Mouse (Mus musculus) midbrain, embryonic 14.5 days (tissue): ENCODE measurements around the gene Shisal2a. TPM values are rescaled to one million over a fixed set of nuclear protein-coding genes. Genes with fewer than 3 reads are reported as not detected.
"Not testable (repeated sequence)": the region's sequence is repeated elsewhere in the genome, so short reads cannot be mapped to it uniquely, and the experiment has no call there.

ENCODE experiments used
- ATAC-seq: fragments of 200-750 bp; cut with Nextera tagmentation; 2 replicates; pipeline ENCODE4 v1.8.0; 2017; ENCODE audit warnings: moderate number of reproducible peaks, moderate library complexity; ENCODE audit not compliant: low FRiP score, low TSS enrichment
- DNase-seq: peaks from one replicate; pipeline ENCODE4 v3.0.0-alpha.2; 2015
- H3K27ac ChIP-seq: fragments of 300-500 bp; sonication (generic); replicated peaks from 2 replicates; pipeline ENCODE4 v1.5.1; 2014; ENCODE audit warnings: mild to moderate bottlenecking, low read depth, low read length, moderate library complexity
- H3K27me3 ChIP-seq: fragments of 300-500 bp; sonication (generic); 2 replicates; pipeline ENCODE4 v1.6.1; 2014; ENCODE audit warnings: low read length, control low read depth, mixed read lengths; ENCODE audit not compliant: control insufficient read depth, insufficient read depth
- H3K36me3 ChIP-seq: fragments of 300-500 bp; sonication (generic); 2 replicates; pipeline ENCODE4 v1.6.1; 2014; ENCODE audit warnings: low read length, control low read depth; ENCODE audit not compliant: control insufficient read depth, insufficient read depth
- H3K4me1 ChIP-seq: fragments of 300-500 bp; sonication (generic); 2 replicates; pipeline ENCODE4 v1.6.1; 2014; ENCODE audit warnings: mild to moderate bottlenecking, antibody characterized with exemption, low read length, control low read depth; ENCODE audit not compliant: control insufficient read depth, insufficient read depth
- H3K4me2 ChIP-seq: fragments of 300-500 bp; sonication (generic); 2 replicates; pipeline ENCODE4 v1.6.1; 2014; ENCODE audit warnings: mild to moderate bottlenecking, low read length, moderate library complexity
- H3K4me3 ChIP-seq: fragments of 300-500 bp; sonication (generic); replicated peaks from 2 replicates; pipeline ENCODE4 v1.5.1; 2014; ENCODE audit warnings: low read depth, low read length
- H3K9ac ChIP-seq: fragments of 300-500 bp; sonication (generic); replicated peaks from 2 replicates; pipeline ENCODE4 v1.6.1; 2014; ENCODE audit warnings: mild to moderate bottlenecking, low read length, moderate library complexity
- H3K9me3 ChIP-seq: fragments of 300-500 bp; sonication (generic); 2 replicates; pipeline ENCODE4 v1.6.1; 2016; ENCODE audit warnings: low read length, control low read depth, mixed read lengths; ENCODE audit not compliant: control insufficient read depth
- WGBS: fragments of 180-500 bp; shearing (Covaris S2); extraction: QIAGEN DNeasy Blood & Tissue Kit; methylation state at CpG from one replicate; pipeline ENCODE4 v1.1.7; 2014; 5-methylcytosine and 5-hydroxymethylcytosine counted together
- polyA plus RNA-seq: library from polyadenylated mRNA; unstranded; fragments of >200 nt; fragmentation: Nextera tagmentation; extraction: Ambion mirVana; gene quantifications from 2 replicates; pipeline ENCODE4 v1.2.1, GENCODE M21; 2014

Shisal2a gene
- polyA plus RNA-seq, 1 experiment from 2014 or later: 4.9 TPM

DNA sequence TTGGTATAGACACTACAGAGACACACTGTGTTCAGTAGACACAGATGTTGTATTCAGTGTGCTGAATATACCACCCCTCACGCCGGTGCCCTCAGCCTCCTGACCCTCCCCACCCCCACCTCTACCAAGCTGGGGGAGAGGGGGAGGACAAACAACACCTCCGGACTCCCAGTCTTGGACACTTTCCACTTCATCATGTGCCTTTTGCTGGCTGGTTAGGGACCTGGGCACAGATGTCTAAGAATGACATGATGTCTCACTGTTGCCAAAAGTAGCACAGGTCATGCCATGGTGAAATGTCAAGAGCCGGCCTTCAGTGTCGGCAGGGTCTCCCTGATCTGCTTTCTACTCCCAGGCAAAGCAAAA is 19.1 kb downstream of the Shisal2a start:
- 15% methylated on average over 5 of the region's 5 CpGs for WGBS
- H3K4me2 ChIP-seq: no peak overlapping the region
- no peaks in the 10 kb centered on the region for H3K27me3 ChIP-seq
- H3K4me3 ChIP-seq: no peak overlapping the region
- no peak for DNase-seq
- no peaks in the 10 kb centered on the region for H3K9me3 ChIP-seq
- peaks cover 48% of the 10 kb centered on the region for H3K4me1 ChIP-seq
- no peak overlapping the region for H3K9ac ChIP-seq
- 0 out of 2 replicates have a peak overlapping the region, but pooled peaks have one; percentile 79 for H3K27ac ChIP-seq
- H3K36me3 ChIP-seq: no peaks in the 10 kb centered on the region
- ATAC-seq: no peak

- peak overlapping the region; percentile 25; the same call in 1 of the 2 replicates for H3K4me2 ChIP-seq
- peak overlapping the region; percentile 79 for H3K27ac ChIP-seq
These were observed 19.6 kb downstream of the Shisal2a start for GRCm38 (mm10) chr4:108363355-108364110.

GRCm38 (mm10) chr4:108362321-108363261 is 20.6 kb downstream of the Shisal2a start:
- no peaks in the 10 kb centered on the region for H3K27me3 ChIP-seq
- peak overlapping the region; percentile 79 for H3K27ac ChIP-seq
- H3K36me3 ChIP-seq: no peaks in the 10 kb centered on the region
- H3K4me2 ChIP-seq: peak overlapping the region; percentile 25; the same call in 1 of the 2 replicates
- H3K9ac ChIP-seq: no peak overlapping the region; the same call in 1 of the 2 replicates
- DNase-seq: peak; percentile 67
- no peak overlapping the region for H3K4me3 ChIP-seq
- H3K4me1 ChIP-seq: peaks cover 55% of the 10 kb centered on the region
- H3K9me3 ChIP-seq: no peaks in the 10 kb centered on the region
- 4% methylated on average over 18 of the region's 18 CpGs for WGBS
- 0 out of 2 replicates have a peak, but pooled peaks have one; percentile 15 for ATAC-seq

More at GRCm38 (mm10) chr4:108363355-108364110, 19.6 kb downstream of the Shisal2a start:
- 9% methylated on average over 7 of the region's 7 CpGs for WGBS
- ATAC-seq: no peak
- H3K4me3 ChIP-seq: no peak overlapping the region
- no peak overlapping the region for H3K9ac ChIP-seq
- no peak for DNase-seq
- H3K27me3 ChIP-seq: no peaks in the 10 kb centered on the region
- H3K9me3 ChIP-seq: no peaks in the 10 kb centered on the region
- no peaks in the 10 kb centered on the region for H3K36me3 ChIP-seq
- H3K4me1 ChIP-seq: peaks cover 54% of the 10 kb centered on the region

- H3K4me2 ChIP-seq: peak overlapping the region; percentile 36
- no peak overlapping the region for H3K4me3 ChIP-seq
- no peaks in the 10 kb centered on the region for H3K27me3 ChIP-seq
- no peaks in the 10 kb centered on the region for H3K36me3 ChIP-seq
- H3K4me1 ChIP-seq: peaks cover 55% of the 10 kb centered on the region
- peak overlapping the region; percentile 27 for H3K9ac ChIP-seq
- H3K9me3 ChIP-seq: no peaks in the 10 kb centered on the region
- ATAC-seq: peak; percentile 89
- peak overlapping the region; percentile 97 for H3K27ac ChIP-seq
- DNase-seq: peak; percentile 98
- 4% methylated on average over 28 of the region's 28 CpGs for WGBS
These were observed 22.8 kb downstream of the Shisal2a start for GRCm38 (mm10) chr4:108360136-108361055.

- no peaks in the 10 kb centered on the region for H3K36me3 ChIP-seq
- peak overlapping the region; percentile 97 for H3K27ac ChIP-seq
- no peak overlapping the region for H3K9ac ChIP-seq
- H3K27me3 ChIP-seq: no peaks in the 10 kb centered on the region
- H3K4me3 ChIP-seq: no peak overlapping the region
- DNase-seq: no peak
- ATAC-seq: no peak
- peaks cover 47% of the 10 kb centered on the region for H3K4me1 ChIP-seq
- H3K4me2 ChIP-seq: no peak overlapping the region
- H3K9me3 ChIP-seq: no peaks in the 10 kb centered on the region
- WGBS: 17% methylated on average over 4 of the region's 4 CpGs
These were observed 24.7 kb downstream of the Shisal2a start for GRCm38 (mm10) chr4:108358498-108358897.

GRCm38 (mm10) chr4:108357458-108357857 is 25.7 kb downstream of the Shisal2a start:
- Histone ChIP-seq H3K4me3 (no peak overlapping the region), H3K27ac (no peak overlapping the region), H3K4me1 (peaks cover 37% of the 10 kb centered on the region), H3K9me3 (no peaks in the 10 kb centered on the region), H3K27me3 (no peaks in the 10 kb centered on the region), H3K4me2 (no peak overlapping the region), H3K36me3 (no peaks in the 10 kb centered on the region), H3K9ac (no peak overlapping the region)
- DNase-seq (no peak), ATAC-seq (no peak)
- 93% methylated on average over 8 of the region's 8 CpGs for WGBS

DNA sequence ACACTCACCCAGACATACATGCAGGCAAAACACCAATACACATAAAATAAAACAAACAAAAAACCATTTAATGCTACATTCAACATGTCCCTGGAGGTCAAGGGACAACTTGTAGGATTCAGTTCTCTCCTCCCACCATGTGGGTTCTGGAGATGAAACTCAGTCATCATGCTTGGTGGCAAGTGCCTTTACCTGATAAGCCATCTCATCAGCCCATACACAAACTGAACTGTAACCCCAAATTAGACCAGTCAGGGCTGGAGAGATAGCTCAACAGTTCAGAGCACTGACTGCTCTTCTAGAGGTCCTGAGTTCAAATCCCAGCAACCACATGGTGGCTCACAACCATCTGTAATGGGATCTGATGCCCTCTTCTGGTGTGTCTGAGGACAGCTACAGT is 29.6 kb downstream of the Shisal2a start:
- H3K36me3 ChIP-seq, ATAC-seq, H3K27ac ChIP-seq, DNase-seq, H3K27me3 ChIP-seq, H3K9me3 ChIP-seq, H3K4me3 ChIP-seq, H3K4me2 ChIP-seq, H3K9ac ChIP-seq: not testable (repeated sequence)
- peaks cover 14% of the 10 kb centered on the region; the same call in 1 of the 2 replicates for H3K4me1 ChIP-seq

DNA sequence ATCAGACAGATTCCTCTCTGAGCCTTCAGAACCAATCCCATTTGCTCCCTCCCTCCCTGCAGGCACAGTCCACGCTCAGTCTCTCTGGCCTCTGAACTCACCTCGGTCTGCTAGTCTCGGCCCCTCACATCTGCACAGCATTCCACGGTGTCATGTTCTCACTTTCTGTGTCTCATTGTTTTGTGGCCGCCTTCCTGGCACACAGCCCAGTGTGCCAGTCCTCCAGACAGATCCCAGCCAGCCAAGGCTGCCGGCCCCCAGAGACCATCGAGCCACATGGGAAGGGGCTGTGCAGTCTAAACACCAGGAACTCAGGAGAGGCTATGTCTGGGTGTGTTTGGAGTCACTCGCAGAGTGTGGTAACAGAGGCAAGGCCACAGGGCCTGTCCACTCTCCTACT is 32.3 kb downstream of the Shisal2a start:
- H3K9ac ChIP-seq: no peak overlapping the region
- H3K36me3 ChIP-seq: no peaks in the 10 kb centered on the region
- no peak overlapping the region for H3K4me2 ChIP-seq
- ATAC-seq (peak; percentile 75; the same call in 1 of the 2 replicates), DNase-seq (peak; percentile 74)
- no peaks in the 10 kb centered on the region for H3K9me3 ChIP-seq
- 5% methylated on average over 8 of the region's 8 CpGs for WGBS
- peak overlapping the region; percentile 39 for H3K27ac ChIP-seq
- H3K27me3 ChIP-seq: no peaks in the 10 kb centered on the region
- no peak overlapping the region for H3K4me3 ChIP-seq
- peaks cover 12% of the 10 kb centered on the region; the same call in 1 of the 2 replicates for H3K4me1 ChIP-seq
